Mouse (Mus musculus): Measurements from ENCODE around the gene Gstp1.
"Not testable (repeated sequence)": the region's sequence is repeated elsewhere in the genome, so short reads cannot be mapped to it uniquely, and the experiment has no call there.

Gene Gstp1

GRCm38 (mm10) chr19:4037788-4038232, at the start of gene Gstp1:
Gstp1 (minus strand) TSS chr19:4037985.
- peak; percentile 94 for DNase-seq (ENCODE audit: low read depth)

- DNase-seq (ENCODE audit: low read depth), result no peak
Measured at GRCm38 (mm10) chr19:4087090-4087489, 49.3 kb upstream of the Gstp1 start.

- DNase-seq (ENCODE audit: low read depth), result no peak
Measured at GRCm38 (mm10) chr19:4086156-4086555, 48.4 kb upstream of the Gstp1 start.

GRCm38 (mm10) chr19:4084984-4085383, 47.2 kb upstream of the Gstp1 start:
- DNase-seq (ENCODE audit: low read depth), result no peak

DNA sequence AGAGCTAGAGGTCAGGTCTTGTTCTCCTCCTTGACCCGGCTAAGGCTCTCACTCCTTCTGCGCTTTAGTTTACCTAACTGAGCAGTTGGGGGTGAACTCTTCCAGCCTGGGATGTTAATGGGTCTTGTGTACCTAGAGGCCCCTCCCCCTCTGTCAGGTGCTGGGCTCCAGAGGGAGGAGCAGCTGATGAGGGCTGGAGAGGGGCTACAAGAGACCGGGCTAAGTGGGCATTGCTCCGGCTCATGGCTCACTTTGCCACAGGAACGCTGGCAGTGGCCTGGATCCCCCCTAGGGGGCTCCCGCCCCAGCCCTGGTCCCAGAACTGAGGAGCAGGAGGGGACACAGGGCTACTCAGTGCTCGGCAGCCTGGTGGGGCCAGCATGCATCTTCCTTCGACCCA, 46.0 kb upstream of the Gstp1 start:
- DNase-seq (ENCODE audit: low read depth), result no peak

DNA sequence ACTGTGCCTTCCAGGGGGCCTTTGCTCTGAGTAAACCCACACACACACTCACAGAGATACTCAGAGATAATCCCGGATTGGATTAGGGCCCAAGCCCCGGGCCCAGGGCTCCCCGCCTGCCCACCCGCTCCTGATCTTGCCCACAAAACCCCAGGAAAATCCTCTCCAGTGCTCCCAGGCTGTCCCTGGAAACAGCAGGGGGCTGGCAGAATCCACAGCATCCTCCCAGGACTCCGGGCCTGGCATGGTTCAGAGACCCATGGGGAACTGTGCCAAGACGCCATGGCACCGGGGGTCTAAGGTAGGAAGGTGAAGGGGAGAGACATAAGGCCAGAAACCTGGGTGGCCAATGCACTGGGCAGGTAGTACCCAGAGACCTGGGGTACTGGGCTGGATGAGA, 45.5 kb upstream of the Gstp1 start:
- no peak for DNase-seq (ENCODE audit: low read depth)

- DNase-seq (ENCODE audit: low read depth), result no peak
Measured at GRCm38 (mm10) chr19:4082219-4082965, 44.6 kb upstream of the Gstp1 start.

DNA sequence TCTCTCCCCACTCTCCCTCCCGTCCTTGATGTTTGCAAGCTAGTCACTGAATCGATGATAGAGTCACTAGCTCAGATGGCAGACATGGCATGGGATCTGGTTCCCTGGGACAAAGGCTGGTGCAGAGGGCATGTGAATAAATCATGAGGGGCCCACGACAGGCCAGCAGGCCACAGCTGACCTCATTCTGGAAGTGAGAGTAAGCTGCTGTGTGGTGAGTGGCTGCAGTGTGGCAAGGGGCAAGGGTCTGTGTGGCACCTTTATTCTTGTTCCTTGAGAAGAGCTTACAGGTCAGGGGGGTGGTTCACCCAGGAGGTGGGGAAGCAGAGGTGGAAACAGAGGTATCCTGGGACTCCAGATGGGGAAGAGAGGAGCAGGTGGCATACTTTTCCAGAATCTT, 43.6 kb upstream of the Gstp1 start, which contains the start of gene Cabp2:
TSS of gene Cabp2 (plus strand) at position 185 of the 400 bp plus-strand sequence.
- DNase-seq (ENCODE audit: low read depth), result no peak

GRCm38 (mm10) chr19:4080511-4081009, 42.8 kb upstream of the Gstp1 start:
- DNase-seq (ENCODE audit: low read depth), result peak; percentile 71

- DNase-seq (ENCODE audit: low read depth), result no peak
Measured at GRCm38 (mm10) chr19:4079594-4079993, 41.8 kb upstream of the Gstp1 start.

- DNase-seq (ENCODE audit: low read depth), result no peak
Measured at GRCm38 (mm10) chr19:4075531-4075930, 37.7 kb upstream of the Gstp1 start.

GRCm38 (mm10) chr19:4072706-4073424, 35.1 kb upstream of the Gstp1 start:
- DNase-seq (ENCODE audit: low read depth), result no peak

DNA sequence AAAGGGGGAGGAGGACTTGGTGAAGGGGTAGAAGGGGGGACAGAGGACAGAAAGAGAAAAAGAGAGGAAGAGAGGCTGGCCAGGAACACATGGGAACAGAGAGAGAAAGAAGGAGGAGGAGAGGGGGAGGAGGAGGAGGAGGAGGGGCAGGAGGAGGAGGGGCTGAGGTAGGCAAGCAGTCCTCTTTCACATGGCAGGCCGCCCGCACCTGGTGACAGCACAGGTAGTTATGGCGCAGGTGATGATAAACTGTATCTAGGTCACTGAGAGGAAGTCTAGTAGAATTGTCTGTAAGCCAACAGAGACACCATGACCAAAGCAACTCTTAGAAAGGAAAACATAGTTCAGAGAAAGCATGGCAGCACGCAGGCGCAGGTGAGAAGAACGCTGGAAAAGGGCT, 33.6 kb upstream of the Gstp1 start:
- no peak for DNase-seq (ENCODE audit: low read depth)

DNA sequence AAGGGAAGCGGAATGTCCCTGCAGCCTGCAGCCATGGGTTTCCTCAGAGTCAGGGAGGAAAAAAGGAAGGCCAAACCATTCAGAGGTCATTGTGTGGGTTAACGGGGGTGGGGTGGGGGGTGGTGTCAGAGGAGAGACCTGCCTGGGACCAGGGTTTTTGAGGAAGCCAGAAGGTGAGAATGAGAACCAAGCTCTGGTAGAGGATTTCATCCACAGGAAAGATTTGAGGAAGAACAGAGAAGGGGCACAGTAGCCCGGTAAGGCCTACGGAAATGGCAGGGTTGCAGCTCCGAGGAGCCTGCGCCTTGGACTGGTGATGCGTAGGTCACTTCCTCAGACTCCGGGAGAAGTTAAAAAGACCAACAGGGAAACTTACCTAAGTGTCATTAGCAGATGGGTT, 33.0 kb upstream of the Gstp1 start:
- no peak for DNase-seq (ENCODE audit: low read depth)

DNA sequence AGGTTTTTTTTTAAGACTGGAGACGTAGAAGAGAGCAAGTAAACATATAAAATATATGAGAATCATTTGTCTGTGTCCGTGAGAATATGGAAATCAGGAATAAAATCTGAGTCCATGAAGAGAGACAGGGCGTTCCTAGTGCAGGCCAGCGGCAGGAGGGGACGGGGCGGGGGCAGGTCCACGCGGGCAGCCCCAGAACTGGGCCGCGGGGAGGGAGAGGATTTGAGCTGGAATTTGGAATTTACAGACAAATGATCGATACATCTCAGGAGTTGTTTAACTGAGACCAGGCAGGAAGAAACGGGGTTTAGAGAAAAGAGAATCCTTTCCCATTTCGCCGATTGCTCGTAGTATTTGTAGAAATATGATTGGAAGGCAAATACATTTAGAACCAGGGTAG, 32.5 kb upstream of the Gstp1 start:
- DNase-seq (ENCODE audit: low read depth), result no peak

GRCm38 (mm10) chr19:4068717-4069410, 31.1 kb upstream of the Gstp1 start:
- no peak for DNase-seq (ENCODE audit: low read depth)

- DNase-seq (ENCODE audit: low read depth), result not testable (repeated sequence)
Measured at GRCm38 (mm10) chr19:4068242-4068641, 30.5 kb upstream of the Gstp1 start.

- DNase-seq (ENCODE audit: low read depth), result no peak
Measured at GRCm38 (mm10) chr19:4066877-4067276, 29.1 kb upstream of the Gstp1 start.

DNA sequence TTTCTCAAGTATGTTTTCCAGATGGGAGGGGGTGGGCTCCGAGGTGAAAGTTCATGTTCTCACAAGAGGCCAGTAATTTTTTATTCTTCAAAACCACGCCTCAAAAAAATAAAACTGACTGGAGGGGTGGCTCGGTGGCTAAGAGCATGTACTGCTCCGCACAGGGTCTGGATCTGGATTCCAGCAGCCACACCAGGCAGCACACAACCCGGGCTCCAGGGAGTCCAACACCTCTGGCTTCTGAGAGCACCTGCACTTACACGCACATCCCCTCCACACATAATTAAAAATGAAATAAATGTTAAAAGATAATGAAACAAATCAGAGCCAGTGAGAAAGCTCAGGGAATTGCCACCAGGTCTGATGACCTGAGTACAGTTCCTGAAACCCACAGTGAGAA, 28.5 kb upstream of the Gstp1 start:
- peak; percentile 84 for DNase-seq (ENCODE audit: low read depth)

- not testable (repeated sequence) for DNase-seq (ENCODE audit: low read depth)
Measured at GRCm38 (mm10) chr19:4064501-4064900, 26.7 kb upstream of the Gstp1 start.

GRCm38 (mm10) chr19:4063357-4063756, 25.6 kb upstream of the Gstp1 start:
- DNase-seq (ENCODE audit: low read depth), result not testable (repeated sequence)

GRCm38 (mm10) chr19:4060899-4061465, 23.2 kb upstream of the Gstp1 start:
- peak; percentile 77 for DNase-seq (ENCODE audit: low read depth)
